Mouse (Mus musculus): ENCODE data around the gene Nt5dc1. TPM values are rescaled to one million over a fixed set of nuclear protein-coding genes. Genes with fewer than 3 reads are reported as not detected.
"Not testable (repeated sequence)": the region's sequence is repeated elsewhere in the genome, so short reads cannot be mapped to it uniquely, and the experiment has no call there.

Nt5dc1 gene
- 1 to 10 TPM; 4.4 to 4.8 TPM for total RNA-seq (2021)
- long read RNA-seq, experiment 1, partial matches to known transcripts: 0 of 3 reads
- long read RNA-seq, experiment 1, other reads (novel, unspliced or antisense): 0 of 3 reads
- long read RNA-seq, experiment 2, partial matches to known transcripts: 0 of 5 reads
- long read RNA-seq, experiment 2, other reads (novel, unspliced or antisense): 1 of 5 reads

GRCm38 (mm10) chr10:34418204-34418756, at the start of gene Nt5dc1:
Nt5dc1 (minus strand) TSS chr10:34418552.
- intact Hi-C loops (cut with DNase I): no loop called here
- DNase-seq: peak; percentile 93 to 94

- no peak for DNase-seq
- intact Hi-C loops (cut with DNase I): no loop called here
Measured at GRCm38 (mm10) chr10:34464321-34464720, 46.0 kb upstream of the Nt5dc1 start.

DNA sequence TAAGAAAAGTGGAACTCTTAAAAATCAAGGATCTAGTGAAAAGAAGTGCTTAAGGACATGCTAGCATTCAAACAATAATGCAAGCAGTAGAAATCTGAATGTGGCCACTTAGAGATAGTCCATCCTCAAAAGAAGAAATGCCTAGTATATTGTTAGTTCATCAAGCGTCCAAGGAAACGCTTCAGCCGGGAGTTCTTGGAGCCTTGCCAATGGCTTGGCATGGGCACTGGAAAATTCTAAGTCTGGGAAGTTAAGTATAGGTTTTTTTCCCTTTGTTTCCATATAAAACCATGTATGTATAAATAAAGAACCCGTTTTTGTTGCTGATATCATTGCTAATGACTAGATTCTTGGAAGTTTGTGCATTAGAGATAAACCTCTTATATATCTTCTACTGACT, 43.1 kb upstream of the Nt5dc1 start:
- intact Hi-C loops (cut with DNase I): no loop called here
- no peak for DNase-seq

DNA sequence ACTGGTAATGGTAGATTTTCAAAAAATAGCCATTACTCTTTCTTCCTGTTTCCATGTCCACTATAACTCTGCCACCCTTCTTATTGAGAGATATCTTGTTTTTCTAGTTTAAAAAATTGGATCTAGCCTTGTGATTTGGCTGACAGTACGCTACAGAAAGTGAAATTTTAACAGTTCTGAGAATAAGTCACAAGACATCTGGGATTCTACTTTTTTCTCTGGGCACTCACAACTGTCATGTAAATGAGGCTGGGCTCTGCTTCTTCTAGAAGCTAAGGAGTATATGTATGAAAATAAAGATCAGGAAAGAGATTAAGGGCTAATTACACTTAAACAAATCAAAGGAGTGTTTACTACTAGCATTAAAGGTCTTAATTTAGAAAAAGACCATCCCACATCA, 31.1 kb upstream of the Nt5dc1 start:
- DNase-seq: no peak
- intact Hi-C loops (cut with DNase I): no loop called here

GRCm38 (mm10) chr10:34434191-34434590, 15.8 kb upstream of the Nt5dc1 start:
- DNase-seq; intact Hi-C loops (cut with DNase I): not testable (repeated sequence)

DNA sequence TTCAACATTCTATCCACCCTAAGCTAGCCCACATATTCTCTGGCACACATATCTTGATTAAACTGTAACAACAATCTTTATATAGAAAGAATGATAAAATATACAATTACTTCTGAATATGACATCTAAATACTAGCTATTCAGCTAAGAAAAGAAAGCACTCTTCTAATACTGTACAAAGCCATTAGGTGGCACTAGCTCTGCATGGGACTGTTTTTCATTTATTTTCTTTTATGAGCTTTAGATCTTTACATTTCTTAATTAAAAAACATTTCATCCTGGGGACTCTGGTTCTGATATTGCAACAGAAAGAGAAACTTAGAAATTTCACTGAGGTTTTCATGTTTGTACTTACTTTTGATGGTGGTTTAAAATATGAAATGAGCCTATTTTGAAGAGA, 13.4 kb upstream of the Nt5dc1 start:
- no peak for DNase-seq
- intact Hi-C loops (cut with DNase I): no loop called here

- DNase-seq; intact Hi-C loops (cut with DNase I): not testable (repeated sequence)
Measured at GRCm38 (mm10) chr10:34418794-34419193, 442 bp upstream of the Nt5dc1 start.

GRCm38 (mm10) chr10:34399267-34399666, 19.1 kb downstream of the Nt5dc1 start:
- no peak for DNase-seq
- intact Hi-C loops (cut with DNase I): no loop called here

- intact Hi-C loops (cut with DNase I): no loop called here
- DNase-seq: no peak
Measured at GRCm38 (mm10) chr10:34396959-34397358, 21.4 kb downstream of the Nt5dc1 start.

DNA sequence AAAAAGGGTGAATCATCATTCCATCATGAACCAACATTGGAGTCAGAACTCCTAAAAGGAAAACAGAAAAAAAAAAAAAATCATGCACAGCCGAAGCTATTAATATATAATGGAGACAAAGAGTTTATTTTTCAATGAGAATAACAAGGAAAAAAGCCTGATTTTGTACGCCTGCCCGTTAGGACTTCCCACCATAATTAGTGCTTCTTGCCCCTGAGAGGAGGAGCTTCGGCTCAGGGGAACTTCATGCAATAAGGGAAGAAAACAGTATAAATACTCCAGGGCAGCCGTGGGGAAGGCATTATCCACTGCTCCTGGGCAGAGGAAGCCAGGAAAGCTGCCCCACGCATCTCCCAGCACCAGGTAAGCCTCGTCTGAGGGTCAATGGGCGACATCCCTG, 28.7 kb downstream of the Nt5dc1 start, which contains the start of gene Col10a1:
Gene Col10a1 (plus strand): TSS at position 301 of the 400 bp plus-strand sequence.
- no peak for DNase-seq
- intact Hi-C loops (cut with DNase I): no loop called here

- DNase-seq: no peak
- intact Hi-C loops (cut with DNase I): no loop called here
Measured at GRCm38 (mm10) chr10:34385636-34386035, 32.7 kb downstream of the Nt5dc1 start.

- DNase-seq: no peak
- intact Hi-C loops (cut with DNase I): no loop called here
Measured at GRCm38 (mm10) chr10:34373332-34373731, 45.0 kb downstream of the Nt5dc1 start.

DNA sequence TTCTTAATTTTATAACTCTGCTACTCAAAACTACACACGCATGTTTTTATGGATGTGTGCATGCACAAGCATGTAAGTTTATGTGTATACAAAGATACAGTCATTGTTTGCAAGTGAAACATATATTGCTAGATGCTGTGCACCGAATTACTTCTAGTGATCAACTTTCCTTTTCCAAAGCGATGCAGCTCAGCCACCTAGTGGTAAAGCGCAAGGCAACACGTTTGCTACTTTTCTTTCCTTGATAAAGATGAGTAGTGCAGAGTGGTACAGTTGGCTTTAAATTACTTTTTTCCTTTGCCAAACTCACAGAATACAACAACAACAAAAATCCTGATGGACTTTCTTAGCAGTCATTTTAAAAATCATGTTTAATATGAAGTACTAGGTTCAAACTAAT, 50.2 kb downstream of the Nt5dc1 start:
- intact Hi-C loops (cut with DNase I): no loop called here

DNA sequence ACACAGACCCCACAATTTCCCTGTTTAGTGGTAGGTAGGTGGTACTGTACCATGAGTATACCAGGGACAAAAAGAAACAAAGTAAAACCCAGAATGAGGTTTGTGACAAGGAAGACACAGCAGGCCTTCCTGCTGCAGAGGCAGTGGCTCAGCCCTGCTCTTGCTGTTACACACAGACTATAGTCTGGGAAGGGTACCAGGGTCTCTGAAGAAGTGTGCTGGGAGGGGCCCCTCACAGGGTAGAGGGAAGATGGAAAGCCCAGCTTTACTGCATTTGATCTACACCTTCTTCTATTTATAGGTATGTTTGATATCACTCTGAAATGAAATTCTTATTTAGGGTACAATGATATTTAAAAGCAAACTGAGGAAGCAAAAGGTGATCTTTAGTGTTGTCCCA, 54.6 kb downstream of the Nt5dc1 start:
- no peak for DNase-seq
- intact Hi-C loops (cut with DNase I): no loop called here

More for the DNA sequence above, 50.2 kb downstream of the Nt5dc1 start:
- DNase-seq: no peak

DNA sequence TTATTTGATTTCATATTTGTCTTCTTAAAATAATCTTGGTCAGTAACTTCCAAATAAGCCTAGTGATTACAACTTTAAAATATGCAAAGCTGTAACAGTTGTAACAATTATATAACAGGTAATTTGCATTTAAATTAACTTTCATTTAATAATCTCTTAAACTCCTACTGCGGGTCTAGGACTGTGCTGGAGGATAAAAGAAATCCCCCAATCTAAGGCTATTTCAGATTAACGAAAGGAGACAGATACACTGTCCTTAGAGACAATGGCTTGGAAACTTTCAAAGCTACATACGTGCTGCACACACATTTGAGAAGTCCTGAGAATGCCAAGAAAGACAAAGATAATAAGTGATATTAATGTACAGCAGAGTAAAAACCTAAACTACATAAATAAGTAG, 60.1 kb downstream of the Nt5dc1 start:
- DNase-seq: no peak
- intact Hi-C loops (cut with DNase I): no loop called here

DNA sequence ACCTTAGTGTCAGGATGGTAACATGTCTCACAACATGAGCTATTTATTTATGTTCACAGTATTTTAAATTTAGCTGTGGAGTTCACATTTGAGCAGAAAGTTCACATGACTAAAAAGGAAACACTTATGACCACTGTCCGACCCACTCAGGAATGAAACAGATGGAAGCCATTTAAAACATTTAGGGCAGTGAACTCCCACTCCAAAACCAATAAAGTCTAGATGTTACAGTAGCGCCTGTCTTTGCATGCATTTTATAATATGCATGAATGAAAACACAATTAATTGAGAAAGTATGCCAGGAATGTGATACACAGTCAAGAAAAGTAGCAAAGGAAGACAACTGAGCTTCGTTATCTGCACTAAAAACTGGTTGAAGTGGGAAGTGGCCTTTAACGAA, 66.2 kb downstream of the Nt5dc1 start:
- intact Hi-C loops (cut with DNase I): no loop called here
- DNase-seq: no peak

GRCm38 (mm10) chr10:34341886-34342285, 76.5 kb downstream of the Nt5dc1 start:
- intact Hi-C loops (cut with DNase I): no loop called here
- no peak for DNase-seq

DNA sequence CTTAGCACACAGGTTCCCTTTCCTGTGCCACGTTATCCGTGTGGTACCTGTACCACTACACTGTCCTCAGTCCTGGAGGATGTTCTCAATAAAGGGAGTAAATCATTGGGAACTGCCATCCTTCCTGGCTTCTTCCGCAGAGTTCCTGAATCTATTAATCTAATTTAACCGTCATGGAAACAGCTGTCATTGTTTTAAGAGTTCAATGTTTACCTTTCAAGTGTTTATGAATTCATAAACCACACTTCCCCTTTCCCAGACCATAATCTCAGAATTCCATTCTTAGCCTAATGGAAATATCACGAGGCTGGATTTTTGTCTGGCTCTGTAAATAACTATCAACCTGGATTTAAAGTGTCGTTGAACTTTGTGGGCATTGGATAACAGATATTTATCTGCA, 77.3 kb downstream of the Nt5dc1 start:
- intact Hi-C loops (cut with DNase I): no loop called here

DNA sequence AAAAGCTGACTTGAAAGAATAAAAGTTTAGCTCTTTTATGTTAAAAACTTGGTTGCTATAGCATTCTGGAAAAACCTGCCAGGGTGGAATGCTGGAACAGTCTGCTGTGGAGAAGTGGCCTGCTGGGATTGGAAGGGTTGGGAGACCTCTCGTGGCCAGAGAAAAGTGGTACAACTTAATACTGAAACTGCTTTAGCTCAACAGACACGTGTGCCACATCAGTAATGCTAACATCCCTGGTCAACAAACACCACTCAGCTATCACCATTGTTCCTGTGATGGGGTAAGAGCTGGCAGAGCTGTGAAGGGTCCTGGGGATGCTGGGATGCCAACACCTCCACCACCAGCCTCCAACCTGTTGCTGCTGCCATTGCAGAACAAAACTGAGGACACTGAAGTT, 90.0 kb downstream of the Nt5dc1 start:
- no peak for DNase-seq
- intact Hi-C loops (cut with DNase I): no loop called here

More for the DNA sequence above, 77.3 kb downstream of the Nt5dc1 start:
- no peak for DNase-seq

DNA sequence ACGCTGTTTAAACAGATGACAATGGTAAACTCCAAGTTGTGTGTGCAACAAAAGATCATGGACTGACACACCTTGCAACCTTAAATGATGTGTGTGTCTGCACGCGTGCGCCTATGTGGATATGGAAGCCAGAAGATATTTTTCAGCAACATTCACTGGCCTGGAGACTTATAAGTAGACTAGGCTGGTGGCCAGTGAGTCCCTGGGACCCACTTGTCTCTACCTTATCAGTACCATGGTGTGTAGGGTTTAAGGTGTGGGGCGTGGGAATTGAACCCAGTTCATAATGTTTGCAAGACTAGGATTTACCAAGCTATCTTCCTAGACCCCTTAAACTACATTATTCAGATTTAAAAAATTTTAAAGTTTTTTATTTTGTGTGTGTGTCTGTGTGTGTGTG, 91.2 kb downstream of the Nt5dc1 start:
- intact Hi-C loops (cut with DNase I): loop anchor here (2.0 kb wide), 1 partner anchor 292 kb away; no protein-coding TSS in a partner anchor
- no peak for DNase-seq

GRCm38 (mm10) chr10:34326701-34327100, 91.7 kb downstream of the Nt5dc1 start:
- DNase-seq: no peak
- intact Hi-C loops (cut with DNase I): loop anchor here (2.0 kb wide), 1 partner anchor 292 kb away; no protein-coding TSS in a partner anchor

- intact Hi-C loops (cut with DNase I): no loop called here
- no peak for DNase-seq
Measured at GRCm38 (mm10) chr10:34320809-34321208, 97.5 kb downstream of the Nt5dc1 start.
